In the genomic region with DNA sequence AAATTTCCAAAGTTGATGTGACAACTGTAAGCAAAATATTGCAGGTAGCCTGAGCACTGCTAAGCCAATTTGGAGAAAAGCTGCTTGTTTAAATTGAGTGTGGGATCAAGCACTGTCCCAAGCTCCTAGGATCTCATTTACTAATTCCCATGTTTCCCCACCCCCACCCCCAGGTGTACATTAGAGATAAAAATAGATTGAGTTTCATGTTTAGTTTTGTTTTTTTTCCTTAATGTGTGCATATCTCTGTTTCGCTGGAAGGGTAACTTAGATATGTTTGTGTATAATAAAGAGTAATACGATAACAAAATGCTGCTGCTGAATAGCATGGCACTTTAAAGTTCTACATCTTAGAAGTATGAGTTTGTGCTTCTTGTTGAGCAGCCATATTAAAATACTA, we compare ENCODE assay signal across 28 mouse cellular contexts.
DNase-seq lines count a peak whose midpoint lies in the region; ATAC-seq and TF ChIP-seq lines count a peak whose summit lies in the region.
"Had no signal": no experiment of that assay in that cellular context is flagged by ENCODE, and none has a peak within 500 bp of the region (broad histone marks: within the 10 kb centered on the region; RNA-seq: fewer than 3 reads in every experiment).

No protein-coding gene starts in this region.

- no peak overlapping the region for H3K4me2 ChIP-seq in liver, embryonic 12.5 days
- no peak overlapping the region for H3K4me2 ChIP-seq in liver, embryonic 11.5 days
- H3K4me2 ChIP-seq in midbrain, embryonic 11.5 days, result no peak overlapping the region
- H3K4me2 ChIP-seq in midbrain, postnatal 0 days (ENCODE audit: low read depth, low read length, poor library complexity, severe bottlenecking), result no peak overlapping the region
- H3K4me2 ChIP-seq: embryonic facial prominence, embryonic 12.5 days; embryonic facial prominence, embryonic 15.5 days; forebrain, embryonic 12.5 days; forebrain, embryonic 15.5 days; heart, embryonic 13.5 days; hindbrain, embryonic 14.5 days had no signal

- H3K4me3 ChIP-seq in liver, embryonic 12.5 days, result no peak overlapping the region
- H3K4me3 ChIP-seq in liver, embryonic 11.5 days (ENCODE audit: low read depth, low read length), result no peak overlapping the region
- H3K4me3 ChIP-seq in midbrain, embryonic 11.5 days (ENCODE audit: low read depth, low read length), result no peak overlapping the region
- no peak overlapping the region for H3K4me3 ChIP-seq in midbrain, postnatal 0 days (ENCODE audit: low read depth, low read length)
- H3K4me3 ChIP-seq: embryonic facial prominence, embryonic 12.5 days; embryonic facial prominence, embryonic 15.5 days; forebrain, embryonic 12.5 days; forebrain, embryonic 15.5 days; heart, adult 2 months; heart, embryonic 10.5 days; heart, embryonic 13.5 days had no signal

- H3K27me3 ChIP-seq in liver, embryonic 12.5 days (replicated peaks), result no peaks in the 10 kb centered on the region
- no peaks in the 10 kb centered on the region for H3K27me3 ChIP-seq in liver, embryonic 11.5 days (replicated peaks; ENCODE audit: control insufficient read depth, insufficient read depth, low read length)
- H3K27me3 ChIP-seq in midbrain, embryonic 11.5 days (ENCODE audit: control insufficient read depth, insufficient read depth, low read length), result no peaks in the 10 kb centered on the region
- H3K27me3 ChIP-seq in midbrain, postnatal 0 days (ENCODE audit: insufficient read depth, low read length), result no peaks in the 10 kb centered on the region
- H3K27me3 ChIP-seq: CH12.LX; embryonic facial prominence, embryonic 12.5 days; embryonic facial prominence, embryonic 15.5 days; forebrain, embryonic 12.5 days; forebrain, embryonic 15.5 days; heart, embryonic 13.5 days had no signal

- no peak overlapping the region for H3K27ac ChIP-seq in liver, embryonic 12.5 days
- H3K27ac ChIP-seq in liver, embryonic 11.5 days (ENCODE audit: low read depth, low read length), result no peak overlapping the region
- no peak overlapping the region for H3K27ac ChIP-seq in midbrain, embryonic 11.5 days (ENCODE audit: low read depth, low read length)
- no peak overlapping the region for H3K27ac ChIP-seq in midbrain, postnatal 0 days (ENCODE audit: low read depth, low read length)
- H3K27ac ChIP-seq: embryonic facial prominence, embryonic 12.5 days; embryonic facial prominence, embryonic 15.5 days; forebrain, embryonic 12.5 days; forebrain, embryonic 15.5 days; heart, adult 2 months; heart, embryonic 10.5 days; heart, embryonic 13.5 days; hindbrain, embryonic 14.5 days; hindbrain, postnatal 0 days had no signal

- no peak for DNase-seq in liver, embryonic 11.5 days (ENCODE audit: low spot score)
- peak; percentile 72 for DNase-seq in midbrain, embryonic 11.5 days (ENCODE audit: low spot score, missing footprints)
- DNase-seq in midbrain, postnatal 0 days (ENCODE audit: low spot score), result no peak
- DNase-seq in thymus, postnatal 0 days (ENCODE audit: low spot score), result no peak
- DNase-seq: adrenal gland, adult 2 months; adrenal gland, postnatal 14 days; B cell, adult 2 months; cerebellum, adult 2 months; cerebellum, adult 9-11 months; cerebellum, postnatal 25 days; gastrocnemius, postnatal 10 days; gastrocnemius, postnatal 36 days; heart, adult 2 months; heart, postnatal 14 days; heart, postnatal 4 days had no signal

- ATAC-seq in liver, embryonic 12.5 days, result 0 out of 2 replicates have a peak, but pooled peaks have one; percentile 37
- no peak for ATAC-seq in liver, embryonic 11.5 days (replicated peaks; ENCODE audit: low FRiP score)
- no peak for ATAC-seq in midbrain, embryonic 11.5 days (ENCODE audit: low FRiP score)
- no peak for ATAC-seq in midbrain, postnatal 0 days (ENCODE audit: low FRiP score)
- peak; percentile 59 for ATAC-seq in megakaryocyte-erythroid progenitor cell, adult 5-6 weeks (replicated peaks; ENCODE audit: low FRiP score, low TSS enrichment, poor library complexity, severe bottlenecking)
- ATAC-seq: forebrain, embryonic 15.5 days; hindbrain, postnatal 0 days; inflammation-experienced regulatory T-cells, adult 6 months had no signal

- TF ChIP-seq CTCF in midbrain, postnatal 0 days (IDR thresholded peaks at IDR 0.05), result no peak

- WGBS in liver, embryonic 12.5 days (ENCODE audit: insufficient replicate concordance), result 49% methylated on average over 2 of the region's 2 CpGs
- 81% methylated on average over 2 of the region's 2 CpGs for WGBS in liver, embryonic 11.5 days
- WGBS in midbrain, embryonic 11.5 days, result 90% methylated on average over 2 of the region's 2 CpGs
- WGBS in midbrain, postnatal 0 days, result 92% methylated on average over 2 of the region's 2 CpGs

- H3K4me1 ChIP-seq in liver, embryonic 12.5 days, result peaks cover 16% of the 10 kb centered on the region
- no peaks in the 10 kb centered on the region; the same call in 1 of the 2 replicates for H3K4me1 ChIP-seq in liver, embryonic 11.5 days (replicated peaks; ENCODE audit: control insufficient read depth, insufficient read depth, low read length)
- no peaks in the 10 kb centered on the region for H3K4me1 ChIP-seq in midbrain, embryonic 11.5 days (ENCODE audit: control insufficient read depth, insufficient read depth, low read length)
- no peaks in the 10 kb centered on the region for H3K4me1 ChIP-seq in midbrain, postnatal 0 days (ENCODE audit: insufficient read depth, low read length)
- H3K4me1 ChIP-seq: embryonic facial prominence, embryonic 12.5 days; embryonic facial prominence, embryonic 15.5 days; heart, embryonic 10.5 days had no signal

- H3K9ac ChIP-seq in liver, embryonic 12.5 days, result no peak overlapping the region
- no peak overlapping the region for H3K9ac ChIP-seq in liver, embryonic 11.5 days (ENCODE audit: low read depth, low read length)
- H3K9ac ChIP-seq in midbrain, embryonic 11.5 days (ENCODE audit: low read length), result no peak overlapping the region
- no peak overlapping the region for H3K9ac ChIP-seq in midbrain, postnatal 0 days (replicated peaks; ENCODE audit: low read length, poor library complexity, severe bottlenecking)
- H3K9ac ChIP-seq: embryonic facial prominence, embryonic 12.5 days; embryonic facial prominence, embryonic 15.5 days; forebrain, embryonic 12.5 days; forebrain, embryonic 15.5 days; heart, embryonic 13.5 days; hindbrain, embryonic 14.5 days had no signal

- H3K9me3 ChIP-seq in liver, embryonic 12.5 days (replicated peaks), result no peaks in the 10 kb centered on the region
- H3K9me3 ChIP-seq in liver, embryonic 11.5 days (ENCODE audit: control insufficient read depth, low read length), result no peaks in the 10 kb centered on the region
- no peaks in the 10 kb centered on the region for H3K9me3 ChIP-seq in midbrain, embryonic 11.5 days (ENCODE audit: control insufficient read depth, low read length)
- H3K9me3 ChIP-seq in midbrain, postnatal 0 days (ENCODE audit: low read length), result no peaks in the 10 kb centered on the region
- H3K9me3 ChIP-seq: embryonic facial prominence, embryonic 12.5 days; embryonic facial prominence, embryonic 15.5 days; forebrain, embryonic 12.5 days; forebrain, embryonic 15.5 days; G1E; heart, embryonic 10.5 days; heart, embryonic 13.5 days had no signal

- peaks cover 5% of the 10 kb centered on the region; the same call in 1 of the 2 replicates for H3K36me3 ChIP-seq in liver, embryonic 12.5 days
- no peaks in the 10 kb centered on the region for H3K36me3 ChIP-seq in liver, embryonic 11.5 days (ENCODE audit: control insufficient read depth, insufficient read depth, low read length)
- H3K36me3 ChIP-seq in midbrain, embryonic 11.5 days (ENCODE audit: control insufficient read depth, insufficient read depth, low read length), result no peaks in the 10 kb centered on the region
- no peaks in the 10 kb centered on the region for H3K36me3 ChIP-seq in midbrain, postnatal 0 days (ENCODE audit: insufficient read depth, low read length)
- H3K36me3 ChIP-seq: embryonic facial prominence, embryonic 12.5 days; embryonic facial prominence, embryonic 15.5 days; forebrain, embryonic 12.5 days; forebrain, embryonic 15.5 days; heart, embryonic 10.5 days; heart, embryonic 13.5 days had no signal

Comparison
In these comparisons a context has a peak if more than half of its experiments do, and no peak if none do; other contexts are left out.
1. ATAC-seq: peak in liver, embryonic 12.5 days (single experiment) and megakaryocyte-erythroid progenitor cell, adult 5-6 weeks (single experiment); none in liver, embryonic 11.5 days (single experiment), midbrain, embryonic 11.5 days (single experiment) and midbrain, postnatal 0 days (single experiment).